In the genomic region with DNA sequence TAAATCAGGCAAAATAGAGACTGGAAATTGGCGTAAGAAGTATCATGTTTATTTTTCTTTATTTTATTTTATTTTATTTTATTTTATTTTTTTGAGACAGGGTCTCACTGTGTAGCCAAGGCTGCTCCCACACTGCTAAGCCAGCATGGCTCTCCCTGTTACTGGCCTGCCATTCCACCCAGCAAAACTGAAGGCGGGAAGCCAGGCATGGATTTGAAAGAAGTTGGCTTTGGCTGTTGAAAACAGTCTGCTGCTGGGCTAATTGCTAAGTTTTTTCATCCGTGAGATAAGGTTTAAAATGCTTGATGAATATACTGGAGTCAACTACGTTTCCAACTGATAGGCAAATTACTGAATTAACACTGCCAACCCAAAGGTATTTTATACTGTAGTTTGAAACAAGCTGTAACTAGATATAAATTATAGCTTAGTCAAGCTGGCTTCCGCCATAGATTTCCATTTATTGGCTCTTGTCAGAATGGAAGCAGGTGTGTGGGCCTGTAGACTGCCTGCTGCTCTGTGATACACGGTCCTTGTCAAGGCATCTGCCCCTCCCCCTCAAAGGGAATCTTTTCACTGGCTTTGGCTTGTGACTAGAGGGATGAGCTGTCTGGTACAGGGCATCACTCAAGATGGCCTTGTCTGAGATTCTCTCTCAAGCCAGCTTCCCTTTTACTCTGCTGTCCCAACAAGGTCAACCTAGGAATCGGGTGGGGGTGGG, we compare ENCODE assay signal across 9 mouse cellular contexts. TPM values are rescaled to one million over a fixed set of nuclear protein-coding genes. Genes with fewer than 3 reads are reported as not detected.
A peak's percentile ranks its signal among the peaks of the same experiment; 100 is the strongest.
DNase-seq lines count a peak whose midpoint lies in the region; ATAC-seq lines count a peak whose summit lies in the region.
"Had no signal": no experiment of that assay in that cellular context is flagged by ENCODE, and none has a peak within 500 bp of the region (broad histone marks: within the 10 kb centered on the region; RNA-seq: fewer than 3 reads in every experiment).

No protein-coding gene starts in this region.

- peak overlapping the region; percentile 74; the same call in 1 of the 2 replicates for H3K27ac ChIP-seq in heart, embryonic 10.5 days
- H3K27ac ChIP-seq in embryonic facial prominence, embryonic 14.5 days (replicated peaks; ENCODE audit: low read depth, low read length) = no peak overlapping the region; the same call in 1 of the 2 replicates
- H3K27ac ChIP-seq in liver, embryonic 12.5 days = no peak overlapping the region
- H3K27ac ChIP-seq: liver, embryonic 15.5 days had no signal

- H3K9ac ChIP-seq in embryonic facial prominence, embryonic 14.5 days (ENCODE audit: low read depth, low read length) = no peak overlapping the region
- H3K9ac ChIP-seq in liver, embryonic 12.5 days = no peak overlapping the region
- H3K9ac ChIP-seq: liver, embryonic 15.5 days had no signal

- peak overlapping the region; percentile 95 for H3K4me3 ChIP-seq in heart, embryonic 10.5 days
- peak overlapping the region; percentile 72; the same call in 1 of the 2 replicates for H3K4me3 ChIP-seq in embryonic facial prominence, embryonic 14.5 days (ENCODE audit: low read depth, low read length)
- H3K4me3 ChIP-seq in liver, embryonic 12.5 days = no peak overlapping the region
- H3K4me3 ChIP-seq: liver, embryonic 15.5 days had no signal

- 54% methylated on average over 7 of the region's 7 CpGs for WGBS in heart, embryonic 10.5 days
- WGBS in embryonic facial prominence, embryonic 14.5 days = 48% methylated on average over 7 of the region's 7 CpGs
- WGBS in liver, embryonic 12.5 days (ENCODE audit: insufficient replicate concordance) = 58% methylated on average over 7 of the region's 7 CpGs

- DNase-seq in heart, embryonic 10.5 days (ENCODE audit: low spot score) = no peak
- DNase-seq in heart, postnatal 36 days = no peak
- peak; percentile 65 for DNase-seq in ES-CJ7 (ENCODE audit: low read depth, low spot score)
- peak; percentile 66 for DNase-seq in embryonic facial prominence, embryonic 14.5 days (ENCODE audit: low spot score)
- no peak for DNase-seq in left cerebral cortex, postnatal 14 days (ENCODE audit: low spot score in 2 of 2)
- no peak for DNase-seq in spleen, adult 18-20 months

- H3K4me1 ChIP-seq in heart, embryonic 10.5 days = peaks cover 66% of the 10 kb centered on the region
- peaks cover 38% of the 10 kb centered on the region for H3K4me1 ChIP-seq in embryonic facial prominence, embryonic 14.5 days (ENCODE audit: control insufficient read depth, insufficient read depth, low read length)
- H3K4me1 ChIP-seq in liver, embryonic 12.5 days = peaks cover 40% of the 10 kb centered on the region

- H3K9me3 ChIP-seq in heart, embryonic 10.5 days = no peaks in the 10 kb centered on the region
- H3K9me3 ChIP-seq in embryonic facial prominence, embryonic 14.5 days (ENCODE audit: control insufficient read depth, low read length) = no peaks in the 10 kb centered on the region
- no peaks in the 10 kb centered on the region for H3K9me3 ChIP-seq in liver, embryonic 12.5 days (replicated peaks)
- H3K9me3 ChIP-seq: liver, embryonic 15.5 days had no signal

- peak overlapping the region; percentile 56 for H3K4me2 ChIP-seq in embryonic facial prominence, embryonic 14.5 days (ENCODE audit: low read depth, low read length)
- H3K4me2 ChIP-seq in liver, embryonic 12.5 days = peak overlapping the region; percentile 3; the same call in 1 of the 2 replicates
- H3K4me2 ChIP-seq: liver, embryonic 15.5 days had no signal

- ATAC-seq in embryonic facial prominence, embryonic 14.5 days (ENCODE audit: low read depth) = no peak; the same call in 1 of the 2 replicates
- no peak for ATAC-seq in liver, embryonic 12.5 days
- ATAC-seq in erythroid progenitor cell, adult 5-6 weeks (replicated peaks; ENCODE audit: low FRiP score, poor library complexity, severe bottlenecking) = no peak

- intact Hi-C loops in heart, postnatal 36 days (cut with DNase I) = no loop called here
- intact Hi-C loops in left cerebral cortex, postnatal 14 days (cut with DNase I) = no loop called here

- no peaks in the 10 kb centered on the region for H3K27me3 ChIP-seq in heart, embryonic 10.5 days (ENCODE audit: insufficient read depth, poor library complexity, severe bottlenecking)
- H3K27me3 ChIP-seq in embryonic facial prominence, embryonic 14.5 days (replicated peaks; ENCODE audit: control insufficient read depth, insufficient read depth, low read length) = no peaks in the 10 kb centered on the region
- peaks cover 17% of the 10 kb centered on the region for H3K27me3 ChIP-seq in liver, embryonic 12.5 days (replicated peaks)

- H3K36me3 ChIP-seq in heart, embryonic 10.5 days = 0 out of 2 replicates have a peak, but pooled peaks cover 7% of the 10 kb centered on the region
- H3K36me3 ChIP-seq in embryonic facial prominence, embryonic 14.5 days (ENCODE audit: control insufficient read depth, insufficient read depth, low read length) = no peaks in the 10 kb centered on the region
- no peaks in the 10 kb centered on the region for H3K36me3 ChIP-seq in liver, embryonic 12.5 days
- H3K36me3 ChIP-seq: liver, embryonic 15.5 days had no signal

RNA-seq across cellular contexts. Expression of a gene that starts 3.1 kb away (rescaled TPM):
- polyA plus RNA-seq in heart, embryonic 10.5 days (2016; fragmentation: Nextera tagmentation; extraction: Ambion mirVana) = 63.1 and 110 TPM in 2 replicates
- 10 to 100 TPM; 12.2 to 14.0 TPM for total RNA-seq in heart, postnatal 36 days (2021)
- 33.8 and 34.7 TPM in 2 replicates for polyA plus RNA-seq in embryonic facial prominence, embryonic 14.5 days (2014; fragmentation: Nextera tagmentation; extraction: Ambion mirVana)
- 13.7 and 15.0 TPM in 2 replicates for polyA plus RNA-seq in liver, embryonic 12.5 days (2016; fragmentation: Nextera tagmentation; extraction: Ambion mirVana)
- total RNA-seq in erythroid progenitor cell, adult 5-6 weeks (2015; ENCODE audit: low replicate concordance) = 1.7 and 2.2 TPM in 2 replicates
- 3.3 and 3.8 TPM in 2 replicates for total RNA-seq in erythroid progenitor cell, adult 5-6 weeks (2017; ENCODE audit: low replicate concordance)
- total RNA-seq in left cerebral cortex, postnatal 14 days (2021) = 10 to 100 TPM; 14.4 to 20.0 TPM

Comparison
In these comparisons a context has a peak if more than half of its experiments do, and no peak if none do; other contexts are left out.
1. DNase-seq: peak in ES-CJ7 (single experiment) and embryonic facial prominence, embryonic 14.5 days (single experiment); none in heart, embryonic 10.5 days (single experiment), heart, postnatal 36 days (0 of 2), left cerebral cortex, postnatal 14 days (0 of 2) and spleen, adult 18-20 months (0 of 2).